Mouse (Mus musculus) stomach, embryonic 16.5 days (tissue): ENCODE data around the gene Znhit2. TPM values are rescaled to one million over a fixed set of nuclear protein-coding genes. Genes with fewer than 3 reads are reported as not detected.
A peak's percentile ranks its signal among the peaks of the same experiment; 100 is the strongest.

Experiments
- ATAC-seq: fragments of 200-750 bp; cut with Nextera tagmentation; 2 replicates; pipeline ENCODE4 v1.8.0; 2017; ENCODE audit warnings: moderate number of reproducible peaks, moderate TSS enrichment; ENCODE audit not compliant: insufficient read depth, low FRiP score
- H3K27ac ChIP-seq: fragments of 300-500 bp; sonication (generic); 2 replicates; pipeline ENCODE4 v1.5.1; 2014; ENCODE audit warnings: low read length
- H3K27me3 ChIP-seq: fragments of 300-500 bp; sonication (generic); 2 replicates; pipeline ENCODE4 v1.6.1; 2014; ENCODE audit warnings: low read length, control low read depth, mixed read lengths; ENCODE audit not compliant: control insufficient read depth, insufficient read depth
- H3K36me3 ChIP-seq: fragments of 300-500 bp; sonication (generic); 2 replicates; pipeline ENCODE4 v1.6.1; 2014; ENCODE audit warnings: low read length; ENCODE audit not compliant: control insufficient read depth, insufficient read depth
- H3K4me1 ChIP-seq: fragments of 300-500 bp; sonication (generic); 2 replicates; pipeline ENCODE4 v1.6.1; 2014; ENCODE audit warnings: low read length, control low read depth, mixed read lengths; ENCODE audit not compliant: control insufficient read depth, insufficient read depth
- H3K4me2 ChIP-seq: fragments of 300-500 bp; sonication (generic); 2 replicates; pipeline ENCODE4 v1.6.1; 2014; ENCODE audit warnings: low read depth, low read length, mixed read lengths
- H3K4me3 ChIP-seq: fragments of 300-500 bp; sonication (generic); replicated peaks from 2 replicates; pipeline ENCODE4 v1.5.1; 2014; ENCODE audit warnings: mild to moderate bottlenecking, low read length
- H3K9ac ChIP-seq: fragments of 300-500 bp; sonication (generic); 2 replicates; pipeline ENCODE4 v1.6.1; 2014; ENCODE audit warnings: low read length
- H3K9me3 ChIP-seq: fragments of 300-500 bp; sonication (generic); replicated peaks from 2 replicates; pipeline ENCODE4 v1.6.1; 2016; ENCODE audit warnings: low read length, control low read depth; ENCODE audit not compliant: control insufficient read depth
- WGBS: fragments of 180-500 bp; shearing (Covaris S2); extraction: QIAGEN DNeasy Blood & Tissue Kit; methylation state at CpG from one replicate; pipeline ENCODE4 v1.1.7; 2014; 5-methylcytosine and 5-hydroxymethylcytosine counted together
- polyA plus RNA-seq: library from polyadenylated mRNA; unstranded; fragments of >200 nt; fragmentation: Nextera tagmentation; extraction: Ambion mirVana; gene quantifications from 2 replicates; pipeline ENCODE4 v1.2.1, GENCODE M21; 2015

The Znhit2 gene
- polyA plus RNA-seq, 1 experiment from 2014 or later = 26.0 TPM

GRCm38 (mm10) chr19:6079983-6080480 lies 19.0 kb downstream of the Znhit2 start, which contains the start of gene Tmem262:
Gene Tmem262 (plus strand): TSS chr19:6080033.
- ATAC-seq = no peak

GRCm38 (mm10) chr19:6082156-6082555 lies 21.2 kb downstream of the Znhit2 start, which contains the start of gene Gm28374:
Gene Gm28374 (minus strand): TSS chr19:6082256.
- Histone ChIP-seq H3K4me1 (peaks cover 16% of the 10 kb centered on the region), H3K36me3 (peaks cover 4% of the 10 kb centered on the region; the same call in 1 of the 2 replicates), H3K27me3 (no peaks in the 10 kb centered on the region), H3K9me3 (no peaks in the 10 kb centered on the region), H3K9ac (no peak within 1 kb of the TSS), H3K4me3 (no peak within 1 kb of the TSS), H3K4me2 (no peak within 1 kb of the TSS), H3K27ac (no peak within 1 kb of the TSS)
- no peak for ATAC-seq
- 89% methylated on average over 9 of the region's 9 CpGs for WGBS

More at GRCm38 (mm10) chr19:6079983-6080480, 19.0 kb downstream of the Znhit2 start, which contains the start of gene Tmem262:
- H3K4me1 ChIP-seq = peaks cover 15% of the 10 kb centered on the region
- WGBS = 91% methylated on average over 12 of the region's 12 CpGs
- peaks cover 4% of the 10 kb centered on the region; the same call in 1 of the 2 replicates for H3K36me3 ChIP-seq
- no peaks in the 10 kb centered on the region for H3K9me3 ChIP-seq
- H3K27me3 ChIP-seq = no peaks in the 10 kb centered on the region
- no peak within 1 kb of the TSS for H3K27ac ChIP-seq
- no peak within 1 kb of the TSS for H3K4me2 ChIP-seq
- H3K9ac ChIP-seq = no peak within 1 kb of the TSS
- H3K4me3 ChIP-seq = no peak within 1 kb of the TSS

GRCm38 (mm10) chr19:6084478-6085248 lies 23.7 kb downstream of the Znhit2 start, which contains the start of the genes Zfpl1 and Cdca5:
Gene Zfpl1 (minus strand): TSS chr19:6084956.
Gene Cdca5 (plus strand): TSS chr19:6084983.
- Histone ChIP-seq H3K9me3 (no peaks in the 10 kb centered on the region), H3K4me3 (peak within 1 kb of the TSS; percentile 78), H3K4me2 (peak within 1 kb of the TSS; percentile 91), H3K27me3 (no peaks in the 10 kb centered on the region), H3K4me1 (peaks cover 16% of the 10 kb centered on the region), H3K36me3 (peaks cover 4% of the 10 kb centered on the region; the same call in 1 of the 2 replicates), H3K9ac (peak within 1 kb of the TSS; percentile 84), H3K27ac (peak within 1 kb of the TSS; percentile 65)
- WGBS = under 1% methylated on average over 58 of the region's 58 CpGs
- peak; percentile 90 for ATAC-seq

GRCm38 (mm10) chr19:6085417-6085879 lies 24.5 kb downstream of the Znhit2 start:
- H3K9me3 ChIP-seq = no peaks in the 10 kb centered on the region
- peaks cover 16% of the 10 kb centered on the region for H3K4me1 ChIP-seq
- peaks cover 4% of the 10 kb centered on the region; the same call in 1 of the 2 replicates for H3K36me3 ChIP-seq
- peak overlapping the region; percentile 64 for H3K27ac ChIP-seq
- peak; percentile 70 for ATAC-seq
- 0% methylated on average over 17 of the region's 17 CpGs for WGBS
- peak overlapping the region; percentile 77 for H3K9ac ChIP-seq
- H3K27me3 ChIP-seq = no peaks in the 10 kb centered on the region
- peak overlapping the region; percentile 69 for H3K4me2 ChIP-seq
- peak overlapping the region; percentile 78 for H3K4me3 ChIP-seq

- 92% methylated on average over 13 of the region's 13 CpGs for WGBS
- H3K4me3 ChIP-seq = no peak overlapping the region
- H3K4me2 ChIP-seq = no peak overlapping the region
- ATAC-seq = no peak
- H3K27me3 ChIP-seq = no peaks in the 10 kb centered on the region
- no peak overlapping the region for H3K27ac ChIP-seq
- no peaks in the 10 kb centered on the region for H3K9me3 ChIP-seq
- no peaks in the 10 kb centered on the region for H3K36me3 ChIP-seq
- H3K9ac ChIP-seq = no peak overlapping the region
- H3K4me1 ChIP-seq = peaks cover 10% of the 10 kb centered on the region
Observed at GRCm38 (mm10) chr19:6088841-6089240, 27.8 kb downstream of the Znhit2 start.

GRCm38 (mm10) chr19:6094119-6094518 lies 33.1 kb downstream of the Znhit2 start, which contains the start of gene AC131692.1:
Gene AC131692.1 (plus strand): TSS chr19:6094419.
- Histone ChIP-seq H3K4me1 (no peaks in the 10 kb centered on the region), H3K27me3 (no peaks in the 10 kb centered on the region), H3K4me3 (no peak within 1 kb of the TSS), H3K4me2 (no peak within 1 kb of the TSS), H3K27ac (no peak within 1 kb of the TSS), H3K36me3 (no peaks in the 10 kb centered on the region), H3K9me3 (no peaks in the 10 kb centered on the region), H3K9ac (no peak within 1 kb of the TSS)
- WGBS = 87% methylated on average over 7 of the region's 7 CpGs
- no peak for ATAC-seq

GRCm38 (mm10) chr19:6097847-6098246 lies 36.9 kb downstream of the Znhit2 start:
- Histone ChIP-seq H3K4me1 (no peaks in the 10 kb centered on the region), H3K4me3 (no peak overlapping the region), H3K4me2 (no peak overlapping the region), H3K9ac (no peak overlapping the region), H3K36me3 (no peaks in the 10 kb centered on the region), H3K27ac (no peak overlapping the region), H3K9me3 (no peaks in the 10 kb centered on the region), H3K27me3 (no peaks in the 10 kb centered on the region)
- ATAC-seq = no peak
- WGBS = 88% methylated on average over 3 of the region's 3 CpGs

- H3K27me3 ChIP-seq = no peaks in the 10 kb centered on the region
- no peaks in the 10 kb centered on the region for H3K36me3 ChIP-seq
- H3K4me3 ChIP-seq = no peak overlapping the region
- H3K4me2 ChIP-seq = no peak overlapping the region
- no peaks in the 10 kb centered on the region for H3K4me1 ChIP-seq
- no peak for ATAC-seq
- whole genome bisulfite sequencing = 53% methylated on average over 6 of the region's 6 CpGs
- no peaks in the 10 kb centered on the region for H3K9me3 ChIP-seq
- H3K9ac ChIP-seq = no peak overlapping the region
- H3K27ac ChIP-seq = no peak overlapping the region
Observed at GRCm38 (mm10) chr19:6101186-6101585, 40.2 kb downstream of the Znhit2 start.
